Mouse (Mus musculus) stomach, embryonic 16.5 days (tissue): ENCODE measurements around the gene Arrdc2. TPM values are rescaled to one million over a fixed set of nuclear protein-coding genes. Genes with fewer than 3 reads are reported as not detected.
A peak's percentile ranks its signal among the peaks of the same experiment; 100 is the strongest.

ENCODE experiments used
- ATAC-seq: fragments of 200-750 bp; cut with Nextera tagmentation; 2 replicates; pipeline ENCODE4 v1.8.0; 2017; ENCODE audit warnings: moderate number of reproducible peaks, moderate TSS enrichment; ENCODE audit not compliant: insufficient read depth, low FRiP score
- H3K27ac ChIP-seq: fragments of 300-500 bp; sonication (generic); 2 replicates; pipeline ENCODE4 v1.5.1; 2014; ENCODE audit warnings: low read length
- H3K27me3 ChIP-seq: fragments of 300-500 bp; sonication (generic); 2 replicates; pipeline ENCODE4 v1.6.1; 2014; ENCODE audit warnings: low read length, control low read depth, mixed read lengths; ENCODE audit not compliant: control insufficient read depth, insufficient read depth
- H3K36me3 ChIP-seq: fragments of 300-500 bp; sonication (generic); 2 replicates; pipeline ENCODE4 v1.6.1; 2014; ENCODE audit warnings: low read length; ENCODE audit not compliant: control insufficient read depth, insufficient read depth
- H3K4me1 ChIP-seq: fragments of 300-500 bp; sonication (generic); 2 replicates; pipeline ENCODE4 v1.6.1; 2014; ENCODE audit warnings: low read length, control low read depth, mixed read lengths; ENCODE audit not compliant: control insufficient read depth, insufficient read depth
- H3K4me2 ChIP-seq: fragments of 300-500 bp; sonication (generic); 2 replicates; pipeline ENCODE4 v1.6.1; 2014; ENCODE audit warnings: low read depth, low read length, mixed read lengths
- H3K4me3 ChIP-seq: fragments of 300-500 bp; sonication (generic); replicated peaks from 2 replicates; pipeline ENCODE4 v1.5.1; 2014; ENCODE audit warnings: mild to moderate bottlenecking, low read length
- H3K9ac ChIP-seq: fragments of 300-500 bp; sonication (generic); 2 replicates; pipeline ENCODE4 v1.6.1; 2014; ENCODE audit warnings: low read length
- H3K9me3 ChIP-seq: fragments of 300-500 bp; sonication (generic); replicated peaks from 2 replicates; pipeline ENCODE4 v1.6.1; 2016; ENCODE audit warnings: low read length, control low read depth; ENCODE audit not compliant: control insufficient read depth
- WGBS: fragments of 180-500 bp; shearing (Covaris S2); extraction: QIAGEN DNeasy Blood & Tissue Kit; methylation state at CpG from one replicate; pipeline ENCODE4 v1.1.7; 2014; 5-methylcytosine and 5-hydroxymethylcytosine counted together
- polyA plus RNA-seq: library from polyadenylated mRNA; unstranded; fragments of >200 nt; fragmentation: Nextera tagmentation; extraction: Ambion mirVana; gene quantifications from 2 replicates; pipeline ENCODE4 v1.2.1, GENCODE M21; 2015

Arrdc2 gene
- polyA plus RNA-seq, 1 experiment from 2014 or later = 7.1 TPM

DNA sequence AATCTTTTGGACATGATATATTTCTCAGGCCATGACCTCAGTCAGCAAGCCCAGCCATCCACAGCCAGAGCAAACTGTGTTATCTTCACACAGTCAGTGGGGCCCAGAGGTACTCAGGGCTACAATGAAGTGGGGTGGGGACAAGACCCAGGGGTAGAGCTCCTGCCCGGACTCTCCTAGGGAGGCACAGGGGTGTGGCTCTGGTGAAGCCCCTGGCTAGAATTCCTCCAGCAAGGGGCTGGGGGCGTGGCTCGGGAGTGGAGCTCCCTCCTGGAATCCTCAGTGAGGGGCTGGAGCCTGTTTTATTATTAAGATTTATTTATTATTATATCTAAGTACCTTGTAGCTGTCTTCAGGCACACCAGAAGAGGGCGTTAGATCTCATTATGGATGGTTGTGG, 36.9 kb upstream of the Arrdc2 start:
- no peaks in the 10 kb centered on the region for H3K9me3 ChIP-seq
- H3K36me3 ChIP-seq = no peaks in the 10 kb centered on the region
- no peak overlapping the region for H3K4me3 ChIP-seq
- no peak overlapping the region for H3K27ac ChIP-seq
- H3K9ac ChIP-seq = no peak overlapping the region
- no peak overlapping the region for H3K4me2 ChIP-seq
- H3K4me1 ChIP-seq = peaks cover 2% of the 10 kb centered on the region; the same call in 1 of the 2 replicates
- no peaks in the 10 kb centered on the region for H3K27me3 ChIP-seq
- ATAC-seq = no peak
- 47% methylated on average over 4 of the region's 4 CpGs for WGBS

DNA sequence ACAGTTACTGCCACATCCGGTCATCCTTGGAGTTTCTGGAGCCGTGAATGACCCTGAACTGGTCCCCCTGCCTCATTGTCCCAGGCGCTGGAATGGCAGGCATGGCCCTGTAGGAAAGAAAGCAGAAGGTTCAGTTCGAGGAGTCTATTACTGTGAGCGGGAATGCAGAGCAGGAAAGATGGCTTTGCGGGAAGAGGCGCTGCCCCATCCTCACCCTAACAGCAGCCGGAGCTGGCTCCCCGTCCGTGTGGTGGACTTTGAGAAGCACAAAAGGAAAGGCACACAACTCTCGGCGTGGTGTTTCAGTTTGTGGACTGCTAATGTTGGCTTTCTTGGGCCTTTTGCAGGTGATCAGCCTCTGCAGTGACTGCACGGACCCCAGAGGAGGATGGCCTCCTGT, 34.9 kb upstream of the Arrdc2 start:
- Histone ChIP-seq H3K27me3 (no peaks in the 10 kb centered on the region), H3K27ac (no peak overlapping the region), H3K4me3 (no peak overlapping the region), H3K4me2 (no peak overlapping the region), H3K9ac (no peak overlapping the region), H3K9me3 (no peaks in the 10 kb centered on the region), H3K36me3 (no peaks in the 10 kb centered on the region), H3K4me1 (peaks cover 6% of the 10 kb centered on the region)
- no peak for ATAC-seq
- 91% methylated on average over 13 of the region's 13 CpGs for WGBS

- peak; percentile 87 for ATAC-seq
- Histone ChIP-seq H3K4me1 (peaks cover 15% of the 10 kb centered on the region), H3K4me2 (peak within 1 kb of the TSS; percentile 78), H3K4me3 (peak within 1 kb of the TSS; percentile 80), H3K36me3 (no peaks in the 10 kb centered on the region), H3K9me3 (no peaks in the 10 kb centered on the region), H3K27ac (peak within 1 kb of the TSS; percentile 78), H3K9ac (peak within 1 kb of the TSS; percentile 83), H3K27me3 (no peaks in the 10 kb centered on the region)
- WGBS = under 1% methylated on average over 46 of the region's 46 CpGs
These were observed 34.0 kb upstream of the Arrdc2 start, which contains the start of gene Ccdc124 for GRCm38 (mm10) chr8:70873364-70873985. Ccdc124 (minus strand) TSS chr8:70873935.

GRCm38 (mm10) chr8:70872643-70873363, 33.3 kb upstream of the Arrdc2 start:
- Histone ChIP-seq H3K9me3 (no peaks in the 10 kb centered on the region), H3K9ac (peak overlapping the region; percentile 83), H3K27me3 (no peaks in the 10 kb centered on the region), H3K27ac (peak overlapping the region; percentile 78), H3K4me2 (peak overlapping the region; percentile 78), H3K4me3 (peak overlapping the region; percentile 80), H3K36me3 (peaks cover 5% of the 10 kb centered on the region; the same call in 1 of the 2 replicates), H3K4me1 (peaks cover 20% of the 10 kb centered on the region)
- no peak for ATAC-seq
- WGBS = 4% methylated on average over 31 of the region's 31 CpGs

DNA sequence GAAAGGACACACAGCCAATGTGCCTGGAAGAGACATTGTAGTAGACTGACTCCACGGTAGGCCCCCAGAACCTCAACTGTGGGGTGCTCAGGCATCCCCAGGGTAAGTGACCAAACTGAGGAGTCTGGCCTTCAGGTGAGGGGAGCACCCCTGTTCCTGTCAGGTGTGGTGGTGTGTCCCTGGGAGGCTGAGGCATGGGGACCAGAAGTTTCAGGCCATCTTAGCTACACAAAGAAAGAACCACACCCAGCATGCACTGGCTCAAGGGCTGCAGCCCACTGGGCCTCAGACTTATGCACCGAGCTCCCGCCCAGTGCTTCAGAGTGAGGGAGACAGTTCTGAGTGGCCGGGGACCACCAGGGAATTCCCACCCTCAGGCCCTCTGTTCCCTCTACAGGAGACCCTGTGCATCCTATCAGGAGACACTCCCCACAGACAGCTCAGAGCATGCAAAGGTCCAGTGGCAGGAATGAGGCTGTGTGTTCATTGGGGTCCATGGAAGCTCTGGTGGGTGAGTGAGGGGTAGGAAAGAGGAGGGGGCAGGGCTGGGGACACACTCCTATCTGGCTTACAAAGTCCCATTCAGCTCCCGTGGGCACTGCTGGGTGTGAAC, 31.8 kb upstream of the Arrdc2 start:
- Histone ChIP-seq H3K4me2 (no peak overlapping the region), H3K27ac (no peak overlapping the region), H3K4me3 (no peak overlapping the region), H3K9me3 (no peaks in the 10 kb centered on the region), H3K36me3 (peaks cover 5% of the 10 kb centered on the region; the same call in 1 of the 2 replicates), H3K4me1 (peaks cover 22% of the 10 kb centered on the region), H3K27me3 (no peaks in the 10 kb centered on the region), H3K9ac (no peak overlapping the region)
- WGBS = 75% methylated on average over 5 of the region's 5 CpGs
- no peak for ATAC-seq

- Histone ChIP-seq H3K9me3 (no peaks in the 10 kb centered on the region), H3K4me3 (no peak overlapping the region), H3K27me3 (no peaks in the 10 kb centered on the region; the same call in 1 of the 2 replicates), H3K27ac (no peak overlapping the region), H3K4me2 (no peak overlapping the region), H3K9ac (peak overlapping the region; percentile 46; the same call in 1 of the 2 replicates), H3K4me1 (peaks cover 30% of the 10 kb centered on the region), H3K36me3 (peaks cover 5% of the 10 kb centered on the region; the same call in 1 of the 2 replicates)
- 52% methylated on average over 16 of the region's 16 CpGs for WGBS
- peak; percentile 20; the same call in 1 of the 2 replicates for ATAC-seq
These were observed 30.1 kb upstream of the Arrdc2 start for GRCm38 (mm10) chr8:70869601-70870041.

DNA sequence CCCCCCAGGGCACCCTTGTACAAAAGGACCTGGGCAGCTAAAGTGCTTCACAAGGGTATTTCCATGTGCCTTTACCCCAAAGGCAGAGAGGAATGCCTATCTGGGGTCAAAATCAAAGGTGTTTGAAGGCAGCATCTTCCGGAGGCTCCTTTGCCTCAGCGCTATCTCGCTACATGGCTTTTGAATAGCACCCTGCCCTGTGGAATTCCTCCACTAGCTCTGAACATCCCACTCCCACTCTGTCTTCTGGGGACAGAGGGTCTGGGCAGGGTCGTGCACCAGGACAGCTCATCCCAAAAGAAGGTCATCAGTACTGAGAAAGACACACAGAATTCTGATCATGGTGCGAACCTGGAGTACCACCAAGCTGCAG, 29.7 kb upstream of the Arrdc2 start:
- Histone ChIP-seq H3K4me2 (no peak overlapping the region), H3K4me1 (peaks cover 34% of the 10 kb centered on the region), H3K4me3 (no peak overlapping the region), H3K36me3 (peaks cover 5% of the 10 kb centered on the region; the same call in 1 of the 2 replicates), H3K9ac (peak overlapping the region; percentile 46; the same call in 1 of the 2 replicates), H3K9me3 (no peaks in the 10 kb centered on the region), H3K27ac (no peak overlapping the region), H3K27me3 (no peaks in the 10 kb centered on the region; the same call in 1 of the 2 replicates)
- WGBS = 41% methylated on average over 5 of the region's 5 CpGs
- no peak for ATAC-seq

GRCm38 (mm10) chr8:70868559-70869198, 29.2 kb upstream of the Arrdc2 start:
- 20% methylated on average over 40 of the region's 40 CpGs for WGBS
- Histone ChIP-seq H3K4me3 (peak overlapping the region; percentile 13), H3K27ac (no peak overlapping the region), H3K4me2 (peak overlapping the region; percentile 43), H3K36me3 (peaks cover 5% of the 10 kb centered on the region; the same call in 1 of the 2 replicates), H3K4me1 (peaks cover 39% of the 10 kb centered on the region), H3K27me3 (peaks cover under 1% of the 10 kb centered on the region; the same call in 1 of the 2 replicates), H3K9ac (peak overlapping the region; percentile 46), H3K9me3 (no peaks in the 10 kb centered on the region)
- no peak for ATAC-seq
